Mouse (Mus musculus) forebrain, embryonic 13.5 days (tissue): Measurements from ENCODE around the gene Samm50. TPM values are rescaled to one million over a fixed set of nuclear protein-coding genes. Genes with fewer than 3 reads are reported as not detected.

Experiments
- ATAC-seq: fragments of 200-750 bp; cut with Nextera tagmentation; 2 replicates; pipeline ENCODE4 v1.8.0; 2017
- H3K27ac ChIP-seq: fragments of 300-500 bp; sonication (generic); 2 replicates; pipeline ENCODE4 v1.5.1; 2015; ENCODE audit warnings: inconsistent platforms, mild to moderate bottlenecking, moderate library complexity
- H3K27me3 ChIP-seq: fragments of 300-500 bp; sonication (generic); 2 replicates; pipeline ENCODE4 v1.6.1; 2015; ENCODE audit warnings: mild to moderate bottlenecking, inconsistent platforms
- H3K36me3 ChIP-seq: fragments of 300-500 bp; sonication (generic); 2 replicates; pipeline ENCODE4 v1.6.1; 2015; ENCODE audit warnings: mild to moderate bottlenecking, inconsistent platforms; ENCODE audit not compliant: poor library complexity, severe bottlenecking
- H3K4me1 ChIP-seq: fragments of 300-500 bp; sonication (generic); 2 replicates; pipeline ENCODE4 v1.6.1; 2015; ENCODE audit warnings: inconsistent platforms
- H3K4me2 ChIP-seq: fragments of 300-500 bp; sonication (generic); 2 replicates; pipeline ENCODE4 v1.6.1; 2015; ENCODE audit warnings: inconsistent platforms, mild to moderate bottlenecking, moderate library complexity
- H3K4me3 ChIP-seq: fragments of 300-500 bp; sonication (generic); 2 replicates; pipeline ENCODE4 v1.5.1; 2015; ENCODE audit warnings: mild to moderate bottlenecking, inconsistent platforms
- H3K9ac ChIP-seq: fragments of 300-500 bp; sonication (generic); 2 replicates; pipeline ENCODE4 v1.6.1; 2015; ENCODE audit warnings: mild to moderate bottlenecking, inconsistent platforms
- H3K9me3 ChIP-seq: fragments of 300-500 bp; sonication (generic); replicated peaks from 2 replicates; pipeline ENCODE4 v1.6.1; 2016; ENCODE audit warnings: inconsistent platforms
- WGBS: fragments of 180-500 bp; shearing (Covaris S2); methylation state at CpG from one replicate; pipeline ENCODE4 v1.1.7; 2015; 5-methylcytosine and 5-hydroxymethylcytosine counted together
- polyA plus RNA-seq: library from polyadenylated mRNA; unstranded; fragments of >200 nt; fragmentation: Nextera tagmentation; extraction: Ambion mirVana; gene quantifications from 2 replicates; pipeline ENCODE4 v1.2.1, GENCODE M21; 2015

Samm50 gene
- polyA plus RNA-seq, 1 experiment from 2014 or later = 84.4 TPM

DNA sequence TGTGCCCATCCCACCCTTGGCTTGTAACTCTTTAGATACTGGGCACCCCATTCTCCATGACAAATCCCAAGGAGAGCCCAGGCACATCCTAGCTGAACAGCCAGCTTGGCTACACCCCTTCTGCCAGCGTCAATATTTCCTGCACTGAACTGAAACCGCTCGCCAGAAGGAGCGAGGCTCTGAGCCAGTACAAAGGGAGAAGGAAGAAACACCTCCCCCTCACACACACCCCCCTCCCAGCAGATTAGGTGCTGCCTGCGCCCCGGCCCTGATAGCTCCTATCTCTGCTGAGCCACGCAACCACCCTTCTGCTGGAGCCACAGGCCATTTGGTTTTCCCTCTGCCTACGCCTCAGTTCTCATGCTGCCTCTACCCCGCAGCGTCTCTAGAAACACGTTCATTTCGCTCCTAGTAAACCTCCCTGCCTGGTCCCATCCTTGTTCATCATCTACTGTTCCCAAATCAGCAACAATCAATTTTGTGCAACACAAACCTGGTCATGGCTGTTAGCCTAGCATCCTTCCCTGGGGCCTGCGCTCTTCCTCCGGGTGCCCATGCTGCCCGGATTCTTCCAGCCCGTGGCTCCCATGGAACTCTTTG is 39.2 kb downstream of the Samm50 start:
- H3K27ac ChIP-seq = peak overlapping the region; percentile 81
- H3K9me3 ChIP-seq = no peaks in the 10 kb centered on the region
- H3K36me3 ChIP-seq = no peaks in the 10 kb centered on the region
- peak overlapping the region; percentile 41 for H3K4me3 ChIP-seq
- peak; percentile 60; the same call in 1 of the 2 replicates for ATAC-seq
- H3K4me1 ChIP-seq = peaks cover 45% of the 10 kb centered on the region
- 3% methylated on average over 16 of the region's 16 CpGs for WGBS
- H3K4me2 ChIP-seq = peak overlapping the region; percentile 78
- H3K27me3 ChIP-seq = peaks cover 21% of the 10 kb centered on the region
- H3K9ac ChIP-seq = peak overlapping the region; percentile 71

DNA sequence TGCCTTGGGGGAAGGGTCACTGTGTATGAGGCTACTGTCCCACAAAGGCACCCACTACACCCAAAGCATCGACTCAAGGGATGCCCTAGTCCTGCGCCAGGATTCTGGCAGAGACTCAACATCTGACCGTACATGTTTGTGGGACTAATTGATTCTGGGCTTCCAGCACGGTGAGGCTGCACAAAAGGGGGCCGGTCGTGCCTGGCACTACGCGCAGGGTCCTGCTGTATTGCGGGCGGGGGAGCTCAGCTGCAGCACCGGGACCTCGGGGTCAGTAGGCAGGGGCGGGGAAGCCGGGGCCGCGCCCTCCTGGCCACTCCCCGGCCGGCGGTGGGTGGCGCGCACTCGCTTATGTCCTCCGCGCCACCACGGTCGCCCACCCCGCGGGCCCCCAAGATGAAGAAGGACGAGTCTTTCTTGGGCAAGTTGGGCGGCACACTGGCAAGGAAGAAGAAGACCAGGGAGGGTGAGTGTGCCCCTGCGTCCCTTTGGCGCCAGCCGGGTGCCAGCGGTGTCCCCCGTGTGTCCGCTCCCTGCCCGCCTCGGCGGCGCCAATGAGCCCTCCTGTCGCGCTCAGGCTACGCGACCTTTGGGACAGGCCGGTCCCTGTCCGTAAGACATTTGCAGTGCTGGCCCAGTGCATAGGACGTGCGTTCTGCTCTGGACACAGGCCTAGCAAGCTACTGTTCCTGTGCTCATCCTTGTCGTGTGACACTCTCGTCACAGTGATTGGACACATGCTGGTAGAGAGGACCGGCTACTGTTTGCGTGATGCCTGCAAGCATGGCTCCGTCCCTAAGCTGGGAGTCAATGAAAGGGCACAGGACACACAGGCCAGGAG is 39.9 kb downstream of the Samm50 start, which contains the start of gene Parvb:
Parvb (plus strand) TSS at position 323 of the 841 bp plus-strand sequence.
- 1% methylated on average over 51 of the region's 53 CpGs for WGBS
- H3K4me3 ChIP-seq = peak within 1 kb of the TSS; percentile 41
- peak within 1 kb of the TSS; percentile 71 for H3K9ac ChIP-seq
- H3K4me2 ChIP-seq = peak within 1 kb of the TSS; percentile 78
- peaks cover 24% of the 10 kb centered on the region for H3K27me3 ChIP-seq
- H3K27ac ChIP-seq = peak within 1 kb of the TSS; percentile 81
- H3K4me1 ChIP-seq = peaks cover 38% of the 10 kb centered on the region
- ATAC-seq = peak; percentile 41
- no peaks in the 10 kb centered on the region for H3K9me3 ChIP-seq
- no peaks in the 10 kb centered on the region for H3K36me3 ChIP-seq

DNA sequence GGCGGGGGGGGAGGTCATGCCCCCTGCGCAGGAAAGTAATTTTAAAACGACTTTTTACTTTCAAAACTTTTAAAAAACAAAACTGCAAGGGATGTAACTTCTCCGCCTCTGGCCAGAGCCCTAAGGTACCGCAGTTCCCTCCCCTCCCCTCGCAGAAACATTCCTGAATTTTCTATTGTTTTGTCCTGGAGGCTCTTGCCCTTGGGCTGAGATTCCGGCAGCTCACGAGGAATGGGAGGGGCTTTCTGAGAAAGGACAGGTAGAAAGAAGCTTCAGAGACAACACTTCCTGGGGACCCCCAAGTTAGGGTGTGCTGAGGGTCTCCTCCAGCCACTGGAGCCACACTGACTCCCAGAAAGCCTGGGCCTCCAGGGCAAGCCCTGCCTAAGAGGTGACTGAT is 40.6 kb downstream of the Samm50 start:
- Histone ChIP-seq H3K9ac (peak overlapping the region; percentile 71; the same call in 1 of the 2 replicates), H3K4me2 (peak overlapping the region; percentile 78), H3K9me3 (no peaks in the 10 kb centered on the region), H3K4me1 (peaks cover 31% of the 10 kb centered on the region), H3K36me3 (no peaks in the 10 kb centered on the region), H3K4me3 (no peak overlapping the region), H3K27me3 (peaks cover 29% of the 10 kb centered on the region), H3K27ac (no peak overlapping the region)
- ATAC-seq = no peak
- 6% methylated on average over 8 of the region's 8 CpGs for WGBS

- no peaks in the 10 kb centered on the region for H3K36me3 ChIP-seq
- peaks cover 41% of the 10 kb centered on the region for H3K4me1 ChIP-seq
- WGBS = 79% methylated on average over 7 of the region's 7 CpGs
- H3K9ac ChIP-seq = no peak overlapping the region
- H3K27me3 ChIP-seq = peaks cover 31% of the 10 kb centered on the region
- no peak overlapping the region for H3K27ac ChIP-seq
- no peaks in the 10 kb centered on the region for H3K9me3 ChIP-seq
- H3K4me2 ChIP-seq = no peak overlapping the region
- H3K4me3 ChIP-seq = no peak overlapping the region
- no peak for ATAC-seq
These were observed 42.9 kb downstream of the Samm50 start for GRCm38 (mm10) chr15:84234794-84235581.

DNA sequence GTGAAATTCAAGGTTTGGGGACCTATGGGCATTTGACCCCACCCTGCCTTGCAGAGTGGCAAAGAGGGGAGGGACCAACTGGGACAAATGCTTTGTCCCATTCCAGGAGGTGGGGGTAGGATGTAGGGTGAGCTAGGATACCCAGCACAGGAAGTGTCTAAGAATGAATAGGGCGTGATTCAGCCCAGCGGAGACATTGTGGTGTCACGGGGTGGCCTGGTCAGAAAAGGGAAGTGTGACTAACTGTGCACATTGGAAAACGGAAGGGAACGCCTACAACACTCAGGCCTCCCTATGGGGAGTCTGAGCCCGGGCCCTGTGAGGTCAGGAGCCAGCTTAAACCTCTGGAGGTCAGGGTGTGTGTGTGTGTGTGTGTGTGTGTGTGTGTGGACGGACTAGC is 43.6 kb downstream of the Samm50 start:
- 84% methylated on average over 6 of the region's 7 CpGs for WGBS

GRCm38 (mm10) chr15:84238552-84238951 is 46.5 kb downstream of the Samm50 start:
- H3K9ac ChIP-seq = no peak overlapping the region; the same call in 1 of the 2 replicates
- H3K4me2 ChIP-seq = peak overlapping the region; percentile 45
- peaks cover 21% of the 10 kb centered on the region for H3K4me1 ChIP-seq
- no peaks in the 10 kb centered on the region for H3K9me3 ChIP-seq
- no peak overlapping the region for H3K4me3 ChIP-seq
- H3K27me3 ChIP-seq = peaks cover 16% of the 10 kb centered on the region
- WGBS = 17% methylated on average over 15 of the region's 15 CpGs
- no peak for ATAC-seq
- 0 out of 2 replicates have a peak overlapping the region, but pooled peaks have one; percentile 4 for H3K27ac ChIP-seq
- no peaks in the 10 kb centered on the region for H3K36me3 ChIP-seq

More for the DNA sequence above, 43.6 kb downstream of the Samm50 start:
- Histone ChIP-seq H3K9me3 (no peaks in the 10 kb centered on the region), H3K4me3 (no peak overlapping the region), H3K27me3 (peaks cover 28% of the 10 kb centered on the region), H3K9ac (no peak overlapping the region), H3K36me3 (no peaks in the 10 kb centered on the region), H3K4me2 (no peak overlapping the region), H3K27ac (no peak overlapping the region), H3K4me1 (peaks cover 39% of the 10 kb centered on the region)
- no peak for ATAC-seq

GRCm38 (mm10) chr15:84238991-84239401 is 47.0 kb downstream of the Samm50 start:
- 14% methylated on average over 16 of the region's 16 CpGs for WGBS
- Histone ChIP-seq H3K4me1 (peaks cover 21% of the 10 kb centered on the region), H3K4me3 (peak overlapping the region; percentile 4; the same call in 1 of the 2 replicates), H3K9me3 (no peaks in the 10 kb centered on the region), H3K27ac (no peak overlapping the region), H3K36me3 (no peaks in the 10 kb centered on the region), H3K4me2 (peak overlapping the region; percentile 45), H3K9ac (no peak overlapping the region), H3K27me3 (peaks cover 16% of the 10 kb centered on the region)
- ATAC-seq = peak; percentile 69; the same call in 1 of the 2 replicates

DNA sequence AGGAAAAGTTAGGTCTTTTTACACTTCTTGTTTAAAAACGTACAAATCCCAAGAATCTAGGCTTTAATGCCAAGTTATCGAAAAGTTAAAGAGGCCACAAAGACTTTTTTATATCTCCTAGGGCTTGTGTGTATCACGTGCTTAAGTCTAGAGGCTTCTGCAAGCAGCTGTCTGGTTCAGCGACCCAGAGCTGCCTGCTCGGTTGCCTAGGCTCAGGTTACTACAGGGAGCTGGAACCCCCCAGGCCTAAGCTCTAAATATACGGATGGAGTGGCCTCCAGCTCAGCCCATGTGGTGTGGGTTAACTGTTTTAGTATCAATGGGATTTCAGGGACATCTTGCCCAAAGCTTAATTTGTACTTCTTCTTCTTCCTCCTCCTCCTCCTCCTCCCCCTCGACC is 49.5 kb downstream of the Samm50 start:
- no peak for ATAC-seq
- H3K4me2 ChIP-seq = no peak overlapping the region
- WGBS = 53% methylated on average over 7 of the region's 7 CpGs

GRCm38 (mm10) chr15:84245104-84245503 is 53.1 kb downstream of the Samm50 start:
- no peaks in the 10 kb centered on the region for H3K27me3 ChIP-seq
- H3K9ac ChIP-seq = no peak overlapping the region; the same call in 1 of the 2 replicates
- peaks cover 15% of the 10 kb centered on the region for H3K4me1 ChIP-seq
- H3K9me3 ChIP-seq = peaks cover 5% of the 10 kb centered on the region
- ATAC-seq = peak; percentile 65
- H3K27ac ChIP-seq = peak overlapping the region; percentile 65
- 61% methylated on average over 7 of the region's 7 CpGs for WGBS
- H3K4me3 ChIP-seq = no peak overlapping the region
- no peaks in the 10 kb centered on the region for H3K36me3 ChIP-seq
- H3K4me2 ChIP-seq = no peak overlapping the region

More for the DNA sequence above, 49.5 kb downstream of the Samm50 start:
- no peak overlapping the region for H3K4me3 ChIP-seq
- H3K4me1 ChIP-seq = peaks cover 31% of the 10 kb centered on the region
- no peak overlapping the region for H3K27ac ChIP-seq
- H3K9me3 ChIP-seq = no peaks in the 10 kb centered on the region
- no peak overlapping the region for H3K9ac ChIP-seq
- no peaks in the 10 kb centered on the region for H3K36me3 ChIP-seq
- H3K27me3 ChIP-seq = peaks cover 13% of the 10 kb centered on the region

DNA sequence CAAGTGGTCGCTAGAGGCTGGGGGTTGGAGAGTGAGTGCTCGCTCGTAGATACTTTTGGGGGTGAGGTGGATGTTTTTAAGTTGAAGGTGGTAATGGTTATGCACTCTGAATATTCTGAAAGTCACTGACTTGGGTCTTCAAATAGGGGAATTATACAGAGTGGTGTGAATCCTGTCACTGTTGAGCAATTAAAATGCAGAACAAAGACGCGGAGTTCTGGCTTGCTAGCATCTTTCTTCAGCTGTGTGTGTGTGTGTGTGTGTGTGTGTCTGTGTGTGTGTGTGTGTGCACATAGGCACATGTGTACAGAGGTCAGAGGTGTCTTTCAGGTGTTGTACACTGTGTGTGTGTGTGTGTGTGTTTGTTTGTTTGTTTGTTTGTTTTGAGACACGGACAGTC is 54.2 kb downstream of the Samm50 start:
- Histone ChIP-seq H3K27me3 (no peaks in the 10 kb centered on the region), H3K9ac (no peak overlapping the region), H3K4me3 (no peak overlapping the region), H3K4me2 (no peak overlapping the region), H3K36me3 (no peaks in the 10 kb centered on the region), H3K9me3 (peaks cover 5% of the 10 kb centered on the region), H3K4me1 (peaks cover 22% of the 10 kb centered on the region), H3K27ac (no peak overlapping the region)
- ATAC-seq = no peak
- 85% methylated on average over 6 of the region's 6 CpGs for WGBS

GRCm38 (mm10) chr15:84247309-84247708 is 55.3 kb downstream of the Samm50 start:
- WGBS = 96% methylated on average over 3 of the region's 3 CpGs
- H3K9ac ChIP-seq = no peak overlapping the region
- H3K36me3 ChIP-seq = no peaks in the 10 kb centered on the region
- H3K4me3 ChIP-seq = no peak overlapping the region
- H3K4me1 ChIP-seq = peaks cover 25% of the 10 kb centered on the region
- H3K4me2 ChIP-seq = no peak overlapping the region
- H3K27me3 ChIP-seq = no peaks in the 10 kb centered on the region
- no peak for ATAC-seq
- peaks cover 5% of the 10 kb centered on the region for H3K9me3 ChIP-seq
- H3K27ac ChIP-seq = no peak overlapping the region
